Comparison of ENCODE assay signal across 8 mouse cellular contexts in genomic region chr4:133659497-133660192, GRCm38 (mm10). TPM values are rescaled to one million over a fixed set of nuclear protein-coding genes. Genes with fewer than 3 reads are reported as not detected.
DNase-seq lines count a peak whose midpoint lies in the region; ATAC-seq and TF ChIP-seq lines count a peak whose summit lies in the region.

No protein-coding gene starts in this region.

- intact Hi-C loops in heart, adult 2 months (cut with DNase I) = no loop called here

- peak; percentile 58 for ATAC-seq in lung, embryonic 15.5 days (ENCODE audit: borderline replicate concordance, extremely low read depth, low FRiP score, low TSS enrichment)

- peak overlapping the region; percentile 46 for H3K9ac ChIP-seq in heart, adult 2 months (ENCODE audit: low read depth, low read length)
- peak overlapping the region; percentile 40 for H3K9ac ChIP-seq in lung, embryonic 15.5 days

- no peaks in the 10 kb centered on the region; the same call in 1 of the 2 replicates for H3K36me3 ChIP-seq in heart, adult 2 months (ENCODE audit: control insufficient read depth, insufficient read depth, low read length)
- peaks cover 8% of the 10 kb centered on the region for H3K36me3 ChIP-seq in lung, embryonic 15.5 days

- peak overlapping the region; percentile 50 for H3K27ac ChIP-seq in cortical plate, adult 2 months (ENCODE audit: insufficient read depth, low read length)
- peak overlapping the region; percentile 89 for H3K27ac ChIP-seq in heart, adult 2 months
- peak overlapping the region; percentile 99 for H3K27ac ChIP-seq in lung, embryonic 15.5 days
- H3K27ac ChIP-seq in olfactory bulb, adult 2 months (ENCODE audit: insufficient read depth, low read depth, low read length) = peak overlapping the region; percentile 89

- DNase-seq in layer of hippocampus, adult 11-12 months (ENCODE audit: low spot score) = peak; percentile 63
- no peak for DNase-seq in layer of hippocampus, postnatal 25 days (ENCODE audit: extremely low spot score in 1 of 2, low spot score in 1 of 2)
- peak; percentile 77 to 82 for DNase-seq in heart, adult 2 months
- DNase-seq in kidney, adult 18-20 months = peak; percentile 81
- no peak for DNase-seq in layer of hippocampus, postnatal 36 days

- TF ChIP-seq POLR2A in cortical plate, adult 2 months (IDR thresholded peaks at IDR 0.05; ENCODE audit: extremely low read depth, insufficient read depth, low read length) = no peak
- no peak for TF ChIP-seq POLR2A in heart, adult 2 months (IDR thresholded peaks at IDR 0.05; ENCODE audit: insufficient read depth, low read depth, low read length)
- no peak for TF ChIP-seq POLR2A in olfactory bulb, adult 2 months (IDR thresholded peaks at IDR 0.05; ENCODE audit: insufficient read depth, low read depth, low read length)

- no peaks in the 10 kb centered on the region for H3K27me3 ChIP-seq in heart, adult 2 months (ENCODE audit: control insufficient read depth, insufficient read depth, low read length)
- H3K27me3 ChIP-seq in lung, embryonic 15.5 days = no peaks in the 10 kb centered on the region

- H3K79me2 ChIP-seq in heart, adult 2 months (replicated peaks; ENCODE audit: control insufficient read depth, insufficient read depth, low read length) = no peaks in the 10 kb centered on the region

- peaks cover 3% of the 10 kb centered on the region for H3K4me1 ChIP-seq in cortical plate, adult 2 months (ENCODE audit: control insufficient read depth, insufficient read depth, low read length)
- H3K4me1 ChIP-seq in heart, adult 2 months (ENCODE audit: control insufficient read depth, insufficient read depth, low read length) = peaks cover 11% of the 10 kb centered on the region
- H3K4me1 ChIP-seq in lung, embryonic 15.5 days = peaks cover 44% of the 10 kb centered on the region
- peaks cover 13% of the 10 kb centered on the region for H3K4me1 ChIP-seq in olfactory bulb, adult 2 months (ENCODE audit: control insufficient read depth, insufficient read depth, low read length)

- no peaks in the 10 kb centered on the region for H3K9me3 ChIP-seq in lung, embryonic 15.5 days

- WGBS in heart, adult 2 months = 9% methylated on average over 15 of the region's 15 CpGs
- 4% methylated on average over 15 of the region's 15 CpGs for WGBS in lung, embryonic 15.5 days
- WGBS in olfactory bulb, adult 2 months = 24% methylated on average over 15 of the region's 15 CpGs

- peak overlapping the region; percentile 60 for H3K4me2 ChIP-seq in lung, embryonic 15.5 days

- no peak overlapping the region; the same call in 1 of the 2 replicates for H3K4me3 ChIP-seq in cortical plate, adult 2 months (ENCODE audit: insufficient read depth, low read length)
- peak overlapping the region; percentile 47 for H3K4me3 ChIP-seq in heart, adult 2 months
- peak overlapping the region; percentile 37 for H3K4me3 ChIP-seq in lung, embryonic 15.5 days
- peak overlapping the region; percentile 20; the same call in 1 of the 2 replicates for H3K4me3 ChIP-seq in olfactory bulb, adult 2 months (ENCODE audit: insufficient read depth, low read depth, low read length)

- TF ChIP-seq CTCF in cortical plate, adult 2 months (IDR thresholded peaks at IDR 0.05; ENCODE audit: extremely low read depth, insufficient read depth, low read length) = no peak
- no peak for TF ChIP-seq CTCF in heart, adult 2 months (IDR thresholded peaks at IDR 0.05)
- no peak for TF ChIP-seq CTCF in olfactory bulb, adult 2 months (IDR thresholded peaks at IDR 0.05; ENCODE audit: insufficient read depth, low read depth, low read length)

- TF ChIP-seq EP300 in heart, adult 2 months (IDR thresholded peaks at IDR 0.05; ENCODE audit: insufficient read depth, low read depth, low read length) = no peak

RNA-seq across cellular contexts. Expression of gene Zdhhc18, which starts 9.7 kb away (rescaled TPM):
- total RNA-seq in layer of hippocampus, postnatal 25 days (2021) = 10 to 100 TPM; 33.6 to 39.8 TPM
- 36.8 and 38.4 TPM in 2 replicates for polyA plus RNA-seq in cortical plate, adult 2 months (2012; rRNA removed)
- total RNA-seq in heart, adult 2 months (2021) = 10 to 100 TPM; 21.3 to 27.7 TPM
- 37.3 and 40.1 TPM in 2 replicates for polyA plus RNA-seq in heart, adult 2 months (2012; rRNA removed)
- polyA plus RNA-seq in lung, embryonic 15.5 days (2015; fragmentation: Nextera tagmentation; extraction: Ambion mirVana) = 6.2 and 7.7 TPM in 2 replicates
- polyA plus RNA-seq in olfactory bulb, adult 2 months (2012; ENCODE audit: insufficient read depth, insufficient read length, low replicate concordance, missing spikeins) = not detected in 2 replicates
- total RNA-seq in layer of hippocampus, postnatal 36 days (2021) = 10 to 100 TPM; 30.1 to 32.8 TPM

RNA-seq across cellular contexts. Expression of gene Pigv, which starts 12.8 kb away (rescaled TPM):
- total RNA-seq in layer of hippocampus, postnatal 25 days (2021) = 1 to 10 TPM; 7.9 to 9.6 TPM
- polyA plus RNA-seq in cortical plate, adult 2 months (2012; rRNA removed) = 6.6 and 7.4 TPM in 2 replicates
- 10 to 100 TPM; 11.7 to 12.1 TPM for total RNA-seq in heart, adult 2 months (2021)
- 9.5 and 11.7 TPM in 2 replicates for polyA plus RNA-seq in heart, adult 2 months (2012; rRNA removed)
- polyA plus RNA-seq in lung, embryonic 15.5 days (2015; fragmentation: Nextera tagmentation; extraction: Ambion mirVana) = 18.4 and 20.2 TPM in 2 replicates
- not detected in 2 replicates for polyA plus RNA-seq in olfactory bulb, adult 2 months (2012; ENCODE audit: insufficient read depth, insufficient read length, low replicate concordance, missing spikeins)
- 1 to 10 TPM; 8.3 to 9.1 TPM for total RNA-seq in layer of hippocampus, postnatal 36 days (2021)

RNA-seq across cellular contexts. Expression of gene Sfn, which starts 57.7 kb away (rescaled TPM):
- 1 to 10 TPM; 1.5 to 1.9 TPM for total RNA-seq in layer of hippocampus, postnatal 25 days (2021)
- 2.1 and 2.6 TPM in 2 replicates for polyA plus RNA-seq in cortical plate, adult 2 months (2012; rRNA removed)
- total RNA-seq in heart, adult 2 months (2021) = 1 to 10 TPM; 1.2 TPM
- 1.4 and 2.0 TPM in 2 replicates for polyA plus RNA-seq in heart, adult 2 months (2012; rRNA removed)
- 17.7 and 20.9 TPM in 2 replicates for polyA plus RNA-seq in lung, embryonic 15.5 days (2015; fragmentation: Nextera tagmentation; extraction: Ambion mirVana)
- polyA plus RNA-seq in olfactory bulb, adult 2 months (2012; ENCODE audit: insufficient read depth, insufficient read length, low replicate concordance, missing spikeins) = not detected in 2 replicates
- total RNA-seq in layer of hippocampus, postnatal 36 days (2021) = 1 to 10 TPM; 1.5 to 1.9 TPM

Comparison
In these comparisons a context has a peak if more than half of its experiments do, and no peak if none do; other contexts are left out.
1. DNase-seq: peak in layer of hippocampus, adult 11-12 months (single experiment), heart, adult 2 months (2 of 2) and kidney, adult 18-20 months (single experiment); none in layer of hippocampus, postnatal 25 days (0 of 2) and layer of hippocampus, postnatal 36 days (0 of 2).
2. Peak in every context shown above with its lines, with median percentiles within 50 percentile points of each other: H3K27ac ChIP-seq.